Mouse (Mus musculus) liver, postnatal 0 days (tissue): ENCODE results near the gene Ttll8.
A peak's percentile ranks its signal among the peaks of the same experiment; 100 is the strongest.

Source experiments
- CTCF ChIP-seq: sonication (generic); IDR thresholded peaks from 2 replicates; pipeline ENCODE4 v1.5.1; 2016; ENCODE audit warnings: antibody characterized with exemption, low read depth
- EP300 ChIP-seq: IDR thresholded peaks from 2 replicates; pipeline ENCODE4 v1.6.1; 2016; ENCODE audit warnings: antibody characterized with exemption, low read depth, mild to moderate bottlenecking

DNA sequence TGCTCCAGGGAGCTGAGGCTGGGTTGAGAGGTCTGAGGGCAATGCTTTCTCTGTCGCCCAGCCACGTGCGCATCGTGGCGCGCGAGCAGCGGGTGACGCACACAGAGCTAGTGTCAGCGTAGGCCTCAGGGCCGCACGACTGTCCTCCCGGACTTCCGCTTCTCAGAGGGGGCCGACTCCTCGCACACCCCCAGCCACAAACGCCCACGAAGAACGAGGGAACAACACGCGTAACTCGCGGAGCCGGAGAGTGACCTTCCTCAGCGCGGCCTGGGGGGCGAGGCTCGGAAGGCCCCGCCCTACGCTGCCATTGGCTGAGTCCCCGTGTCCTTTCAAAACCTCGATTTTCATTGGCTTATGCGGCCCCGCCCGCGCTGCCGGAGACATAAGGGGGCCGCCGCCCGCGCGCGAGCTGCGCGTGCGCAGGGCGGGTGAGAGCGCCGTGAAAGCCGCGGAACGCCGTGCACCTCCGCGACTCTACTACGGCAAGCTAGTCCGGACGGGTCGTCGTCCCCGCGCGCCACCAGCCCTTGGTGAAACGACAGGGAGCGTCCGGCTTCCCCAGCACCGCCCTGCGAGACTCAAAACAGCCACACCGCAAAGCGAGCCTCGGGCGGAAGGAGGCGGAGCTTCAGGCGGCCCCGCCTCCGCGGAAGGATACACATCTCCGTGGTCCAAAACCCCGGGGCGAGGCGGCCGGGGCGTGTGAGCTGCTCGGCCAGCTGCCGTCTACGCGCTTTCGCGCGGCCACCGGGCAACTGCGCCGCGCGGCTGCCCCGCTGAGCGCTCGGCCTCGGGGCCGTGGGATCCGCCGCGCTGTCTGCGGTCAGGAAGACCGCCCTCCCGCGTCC lies 92.2 kb downstream of the Ttll8 start, which contains the start of gene Pim3:
- TF ChIP-seq CTCF (no peak), EP300 (peak; percentile 75)
